Mouse (Mus musculus): ENCODE measurements around the gene Gpr87.

GRCm38 (mm10) chr3:59181134-59181533, 13.8 kb downstream of the Gpr87 start:
- TF ChIP-seq POLR2A (IDR thresholded peaks at IDR 0.05; ENCODE audit: insufficient read depth, low read depth, low read length), result no peak
- TF ChIP-seq CTCF (IDR thresholded peaks at IDR 0.05), result no peak

Data from heart, adult 2 months (tissue).